Mouse (Mus musculus): ENCODE measurements around the gene Rin2. TPM values are rescaled to one million over a fixed set of nuclear protein-coding genes. Genes with fewer than 3 reads are reported as not detected.

Gene Rin2
- polyA plus RNA-seq, 1 experiment from 2014 or later = 2.0 TPM

DNA sequence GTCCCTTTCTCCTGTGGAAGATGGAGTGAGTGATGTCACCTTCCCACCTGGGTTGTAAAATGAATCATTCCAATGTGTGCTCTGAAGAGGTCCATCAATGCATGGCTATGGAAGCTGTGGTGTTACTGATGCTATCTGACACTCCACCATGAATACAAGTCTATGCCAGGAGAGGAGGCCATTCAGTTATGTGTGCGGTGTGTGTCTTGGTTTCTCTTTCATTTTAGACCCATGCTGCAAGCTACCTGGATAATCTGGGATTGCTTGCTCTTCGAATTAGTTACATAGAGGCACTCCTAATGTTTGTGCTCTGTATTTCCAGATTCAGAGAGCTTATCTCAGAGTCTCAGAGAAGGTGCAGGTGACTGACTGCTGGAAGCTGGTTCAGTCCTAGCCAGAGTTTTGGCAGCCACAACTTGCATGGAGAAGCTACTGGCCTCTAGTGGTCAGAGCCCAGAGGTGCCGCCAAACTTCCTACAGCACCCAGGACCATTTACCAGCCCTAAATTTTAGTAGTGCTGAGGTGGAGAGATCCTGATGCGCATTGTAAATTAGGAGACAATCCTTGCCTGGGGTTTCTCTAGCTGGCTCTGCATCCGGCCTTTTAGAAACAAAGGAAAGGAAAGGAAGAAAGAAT, 119.4 kb downstream of the Rin2 start:
- Histone ChIP-seq H3K27me3 (no peaks in the 10 kb centered on the region), H3K4me1 (replicated peaks) (no peaks in the 10 kb centered on the region), H3K4me3 (replicated peaks) (no peak overlapping the region), H3K9ac (no peak overlapping the region), H3K4me2 (no peak overlapping the region), H3K27ac (replicated peaks) (no peak overlapping the region), H3K36me3 (replicated peaks) (no peaks in the 10 kb centered on the region), H3K9me3 (replicated peaks) (no peaks in the 10 kb centered on the region)
- 25% methylated on average over 5 of the region's 5 CpGs for WGBS (ENCODE audit: insufficient replicate concordance)
- no peak for ATAC-seq (ENCODE audit: insufficient read depth)

DNA sequence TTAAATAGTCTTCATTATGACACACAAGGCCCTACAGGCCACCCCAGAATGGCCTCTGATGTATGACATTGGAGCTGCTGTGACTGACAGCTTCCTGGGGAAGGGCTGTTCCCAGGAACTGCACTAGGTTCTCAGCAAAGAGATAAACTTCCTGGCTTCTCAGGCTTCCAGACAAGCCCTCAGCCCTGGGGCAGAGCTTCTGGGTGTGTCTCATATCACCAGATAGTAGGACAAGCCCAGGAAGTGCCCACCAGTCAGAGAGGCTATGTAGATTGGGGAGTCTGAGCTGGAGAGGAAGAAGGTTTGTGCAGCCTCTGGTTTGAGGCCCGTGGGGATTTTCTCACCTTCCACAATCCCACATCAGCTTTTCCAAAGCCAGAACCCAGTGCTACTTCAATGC, 122.8 kb downstream of the Rin2 start:
- no peak overlapping the region for H3K9ac ChIP-seq
- H3K27ac ChIP-seq (replicated peaks) = no peak overlapping the region
- no peak overlapping the region for H3K4me2 ChIP-seq
- 8% methylated on average over 1 of the region's 1 CpGs for WGBS (ENCODE audit: insufficient replicate concordance)
- no peaks in the 10 kb centered on the region for H3K36me3 ChIP-seq (replicated peaks)
- no peak overlapping the region for H3K4me3 ChIP-seq (replicated peaks)
- no peaks in the 10 kb centered on the region for H3K27me3 ChIP-seq
- no peak for ATAC-seq (ENCODE audit: insufficient read depth)
- no peaks in the 10 kb centered on the region for H3K9me3 ChIP-seq (replicated peaks)
- no peaks in the 10 kb centered on the region for H3K4me1 ChIP-seq (replicated peaks)

DNA sequence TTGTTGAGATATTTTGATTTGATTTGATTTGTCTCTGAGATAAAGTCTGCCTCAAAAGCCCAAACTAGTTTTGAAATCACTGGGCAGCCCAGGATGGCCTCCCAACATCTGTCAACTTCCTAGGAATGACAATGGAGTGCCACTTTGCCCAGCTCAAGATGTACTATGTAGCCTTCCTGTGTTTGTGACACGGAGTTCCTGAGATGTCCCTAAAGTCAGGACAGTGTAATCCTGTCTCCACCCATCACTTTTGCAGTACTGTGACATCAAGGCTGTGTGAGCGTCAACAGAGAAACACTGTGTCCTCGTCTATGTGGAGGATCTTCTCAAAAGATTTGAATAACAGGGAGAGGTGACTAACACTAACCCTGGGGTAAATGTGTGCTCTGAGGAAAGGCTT, 123.9 kb downstream of the Rin2 start:
- Histone ChIP-seq H3K9me3 (replicated peaks) (no peaks in the 10 kb centered on the region), H3K4me2 (no peak overlapping the region), H3K27me3 (no peaks in the 10 kb centered on the region), H3K9ac (no peak overlapping the region), H3K4me1 (replicated peaks) (no peaks in the 10 kb centered on the region), H3K36me3 (replicated peaks) (no peaks in the 10 kb centered on the region), H3K4me3 (replicated peaks) (no peak overlapping the region), H3K27ac (replicated peaks) (no peak overlapping the region)
- 63% methylated on average over 3 of the region's 3 CpGs for WGBS (ENCODE audit: insufficient replicate concordance)
- ATAC-seq (ENCODE audit: insufficient read depth) = no peak

DNA sequence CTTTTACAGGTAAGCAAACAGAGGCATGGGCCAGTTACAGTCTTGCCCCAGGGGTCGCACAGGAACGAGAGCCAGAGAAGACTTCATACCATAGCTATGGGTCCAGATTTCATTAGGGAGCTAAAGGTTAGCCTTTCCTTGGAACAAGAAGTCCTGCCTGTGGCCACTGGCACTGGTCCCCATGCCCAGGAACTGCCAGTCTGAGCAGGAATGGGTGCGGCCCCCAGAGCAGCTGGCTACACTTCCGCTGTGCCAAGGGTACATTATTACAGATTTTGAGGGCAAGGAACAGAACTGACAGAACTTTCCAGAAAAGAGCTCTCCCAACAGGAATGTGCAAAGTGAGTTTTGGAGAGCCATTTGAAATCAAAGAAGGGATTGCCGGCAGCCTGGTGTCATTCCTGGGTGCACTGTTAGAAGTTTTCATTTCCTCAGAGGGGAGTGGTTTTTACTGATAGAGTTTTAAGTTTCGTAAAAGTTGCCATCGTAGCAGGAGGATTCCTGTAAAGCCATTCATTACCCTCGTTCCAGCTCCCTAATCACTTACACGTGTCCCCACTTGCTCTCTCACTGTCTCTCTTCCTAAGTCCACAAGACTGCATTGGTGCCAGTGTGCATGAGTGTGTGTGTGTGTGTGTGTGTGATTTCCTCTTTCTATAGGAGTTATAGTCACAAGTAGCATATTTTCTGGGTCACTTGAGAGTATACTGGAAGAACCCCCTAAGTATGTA, 126.5 kb downstream of the Rin2 start:
- Histone ChIP-seq H3K4me1 (replicated peaks) (no peaks in the 10 kb centered on the region), H3K36me3 (replicated peaks) (no peaks in the 10 kb centered on the region), H3K4me3 (replicated peaks) (no peak overlapping the region), H3K27me3 (no peaks in the 10 kb centered on the region), H3K4me2 (no peak overlapping the region), H3K9ac (no peak overlapping the region), H3K27ac (replicated peaks) (no peak overlapping the region), H3K9me3 (replicated peaks) (no peaks in the 10 kb centered on the region)
- 67% methylated on average over 9 of the region's 9 CpGs for WGBS (ENCODE audit: insufficient replicate concordance)
- ATAC-seq (ENCODE audit: insufficient read depth) = no peak

DNA sequence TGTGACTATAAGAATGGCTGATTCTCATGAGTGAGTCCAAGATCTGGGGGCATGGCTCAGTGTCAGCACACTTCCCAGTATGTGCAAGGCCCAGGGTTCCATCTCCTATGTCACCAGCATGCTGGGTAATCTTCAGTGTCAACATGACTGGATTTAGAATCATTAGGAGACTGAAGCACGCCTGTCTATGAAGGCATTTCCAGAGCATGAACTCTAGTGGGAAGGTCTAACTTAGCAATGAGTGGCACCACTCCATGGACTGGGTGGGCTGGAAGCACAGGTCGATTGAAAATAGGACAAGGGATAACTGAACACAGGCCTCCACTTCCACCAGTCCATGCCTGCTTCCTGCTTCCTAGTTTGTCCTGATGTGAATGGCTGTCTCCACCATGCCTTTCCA, 127.6 kb downstream of the Rin2 start:
- Histone ChIP-seq H3K4me3 (replicated peaks) (no peak overlapping the region), H3K27me3 (no peaks in the 10 kb centered on the region), H3K36me3 (replicated peaks) (no peaks in the 10 kb centered on the region), H3K9ac (no peak overlapping the region), H3K9me3 (replicated peaks) (no peaks in the 10 kb centered on the region), H3K4me2 (no peak overlapping the region), H3K4me1 (replicated peaks) (no peaks in the 10 kb centered on the region), H3K27ac (replicated peaks) (no peak overlapping the region)
- ATAC-seq (ENCODE audit: insufficient read depth) = no peak
- WGBS (ENCODE audit: insufficient replicate concordance) = 44% methylated on average over 2 of the region's 2 CpGs

DNA sequence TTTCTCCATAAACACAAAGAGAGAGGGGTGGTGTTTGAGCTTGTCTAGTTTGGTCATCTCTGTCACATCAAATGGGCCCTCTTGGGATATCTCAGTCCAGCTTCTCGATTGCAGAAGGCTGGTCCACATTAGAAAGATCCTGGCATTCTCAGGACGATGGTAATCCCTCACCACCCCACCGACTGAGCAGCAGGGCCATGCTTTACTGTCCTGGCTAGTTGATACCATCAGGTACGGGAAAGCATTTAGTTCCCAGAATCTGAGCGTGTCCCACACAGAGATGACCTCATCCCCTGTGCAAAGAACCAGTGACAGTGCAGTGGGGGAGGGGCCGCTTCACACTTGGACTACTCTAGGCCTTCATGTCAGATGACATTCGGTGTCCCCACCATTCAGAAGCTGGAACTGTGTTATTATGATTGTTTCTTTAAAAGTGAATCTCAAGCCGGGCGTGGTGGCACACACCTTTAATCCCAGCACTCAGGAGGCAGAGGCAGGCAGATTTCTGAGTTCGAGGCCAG, 128.9 kb downstream of the Rin2 start:
- 59% methylated on average over 10 of the region's 10 CpGs for WGBS (ENCODE audit: insufficient replicate concordance)
- ATAC-seq (ENCODE audit: insufficient read depth) = no peak
- no peak overlapping the region for H3K27ac ChIP-seq (replicated peaks)
- H3K4me3 ChIP-seq (replicated peaks) = no peak overlapping the region
- no peaks in the 10 kb centered on the region for H3K4me1 ChIP-seq (replicated peaks)
- H3K9ac ChIP-seq = no peak overlapping the region
- H3K9me3 ChIP-seq (replicated peaks) = no peaks in the 10 kb centered on the region
- no peaks in the 10 kb centered on the region for H3K27me3 ChIP-seq
- H3K36me3 ChIP-seq (replicated peaks) = no peaks in the 10 kb centered on the region
- no peak overlapping the region for H3K4me2 ChIP-seq

DNA sequence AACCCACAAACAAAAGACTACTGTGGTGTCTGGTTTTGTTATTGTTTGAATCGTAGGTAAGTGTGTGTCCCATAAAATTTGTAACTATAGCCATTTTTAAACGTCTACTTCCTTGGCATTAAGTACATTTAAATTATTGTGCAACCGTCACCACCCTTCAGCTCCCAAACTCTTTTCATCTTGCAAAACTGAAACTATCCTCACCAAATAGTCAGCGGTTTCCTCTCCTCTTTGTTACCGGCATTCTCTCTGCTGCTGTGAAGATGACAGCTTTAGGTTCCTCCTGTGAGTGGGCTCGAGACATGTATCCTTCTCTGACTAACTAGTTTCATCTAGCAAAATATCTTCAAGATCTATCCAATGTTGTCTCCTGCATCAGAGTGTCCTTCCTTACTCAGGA, 129.5 kb downstream of the Rin2 start:
- 59% methylated on average over 6 of the region's 6 CpGs for WGBS (ENCODE audit: insufficient replicate concordance)
- no peak for ATAC-seq (ENCODE audit: insufficient read depth)
- Histone ChIP-seq H3K4me1 (replicated peaks) (no peaks in the 10 kb centered on the region), H3K36me3 (replicated peaks) (no peaks in the 10 kb centered on the region), H3K27ac (replicated peaks) (no peak overlapping the region), H3K9ac (no peak overlapping the region), H3K4me3 (replicated peaks) (no peak overlapping the region), H3K27me3 (no peaks in the 10 kb centered on the region), H3K4me2 (no peak overlapping the region), H3K9me3 (replicated peaks) (no peaks in the 10 kb centered on the region)

DNA sequence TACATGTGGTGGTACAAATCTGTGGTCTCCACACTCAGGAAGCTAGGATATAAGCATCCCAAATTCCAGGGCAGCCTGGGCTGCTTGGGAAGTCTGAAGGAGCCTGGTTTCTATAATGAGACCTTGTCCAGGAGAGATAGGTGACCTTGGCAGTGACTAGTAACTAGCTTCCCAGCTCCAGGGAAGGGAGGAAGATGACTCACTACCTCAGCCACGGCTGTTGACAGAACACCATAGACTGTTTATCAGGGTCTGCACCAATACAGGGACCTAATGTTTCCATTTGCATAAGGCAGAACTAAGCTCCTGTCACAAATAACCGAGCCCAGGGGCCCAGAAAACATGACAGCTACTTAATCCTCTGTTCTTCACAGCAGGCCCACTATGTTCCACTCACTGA, 132.3 kb downstream of the Rin2 start:
- Histone ChIP-seq H3K9me3 (replicated peaks) (no peaks in the 10 kb centered on the region), H3K4me3 (replicated peaks) (no peak overlapping the region), H3K27ac (replicated peaks) (no peak overlapping the region), H3K36me3 (replicated peaks) (no peaks in the 10 kb centered on the region), H3K4me2 (no peak overlapping the region), H3K27me3 (no peaks in the 10 kb centered on the region), H3K4me1 (replicated peaks) (no peaks in the 10 kb centered on the region), H3K9ac (no peak overlapping the region)
- ATAC-seq (ENCODE audit: insufficient read depth) = no peak
- 43% methylated on average over 2 of the region's 2 CpGs for WGBS (ENCODE audit: insufficient replicate concordance)

DNA sequence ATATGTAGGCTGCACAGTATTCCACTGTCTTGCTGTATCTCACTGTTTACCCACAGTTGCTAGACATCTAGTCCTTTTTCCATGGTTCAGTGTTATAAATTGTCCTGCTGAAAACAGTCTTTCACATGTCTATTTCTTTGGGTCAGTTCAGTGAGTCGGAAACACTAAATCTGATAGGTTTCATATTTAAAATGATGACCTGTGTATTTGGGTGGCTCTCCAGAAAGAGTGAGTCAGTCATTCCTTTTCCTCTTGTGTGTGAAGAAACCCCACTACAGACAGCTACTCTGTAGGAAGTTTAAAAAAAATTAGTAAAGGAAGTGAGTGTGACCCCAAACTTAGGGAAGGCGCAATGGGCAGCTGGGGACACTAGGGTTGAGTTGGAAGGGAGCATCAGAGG, 133.2 kb downstream of the Rin2 start:
- Histone ChIP-seq H3K9me3 (replicated peaks) (no peaks in the 10 kb centered on the region), H3K36me3 (replicated peaks) (no peaks in the 10 kb centered on the region), H3K9ac (no peak overlapping the region), H3K4me1 (replicated peaks) (no peaks in the 10 kb centered on the region), H3K4me2 (no peak overlapping the region), H3K27me3 (no peaks in the 10 kb centered on the region), H3K4me3 (replicated peaks) (no peak overlapping the region), H3K27ac (replicated peaks) (no peak overlapping the region)
- ATAC-seq (ENCODE audit: insufficient read depth) = no peak
- 74% methylated on average over 2 of the region's 2 CpGs for WGBS (ENCODE audit: insufficient replicate concordance)

DNA sequence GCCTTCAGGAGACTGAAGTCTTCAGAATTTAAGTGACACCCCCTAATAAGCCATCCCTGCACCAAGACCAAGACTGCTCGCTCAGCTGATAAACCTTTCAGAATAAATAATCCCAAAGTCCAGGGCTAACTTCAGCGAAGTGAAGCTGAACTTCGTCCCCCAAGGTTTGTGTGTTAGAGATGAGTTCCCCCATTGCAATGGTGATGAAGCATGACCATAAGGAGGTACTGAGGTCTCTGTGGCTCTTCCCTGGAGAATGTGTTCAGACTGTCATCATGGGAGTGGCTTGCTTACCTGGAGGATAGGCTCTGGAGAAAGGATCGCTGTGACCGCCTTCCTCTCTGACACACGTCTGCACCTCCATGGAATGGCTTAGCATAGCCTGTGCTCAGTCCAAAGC, 133.7 kb downstream of the Rin2 start:
- no peaks in the 10 kb centered on the region for H3K27me3 ChIP-seq
- H3K4me3 ChIP-seq (replicated peaks) = no peak overlapping the region
- H3K36me3 ChIP-seq (replicated peaks) = no peaks in the 10 kb centered on the region
- WGBS (ENCODE audit: insufficient replicate concordance) = 79% methylated on average over 6 of the region's 6 CpGs
- no peak overlapping the region for H3K27ac ChIP-seq (replicated peaks)
- no peaks in the 10 kb centered on the region for H3K4me1 ChIP-seq (replicated peaks)
- no peak overlapping the region for H3K9ac ChIP-seq
- no peak overlapping the region for H3K4me2 ChIP-seq
- H3K9me3 ChIP-seq (replicated peaks) = no peaks in the 10 kb centered on the region
- no peak for ATAC-seq (ENCODE audit: insufficient read depth)

DNA sequence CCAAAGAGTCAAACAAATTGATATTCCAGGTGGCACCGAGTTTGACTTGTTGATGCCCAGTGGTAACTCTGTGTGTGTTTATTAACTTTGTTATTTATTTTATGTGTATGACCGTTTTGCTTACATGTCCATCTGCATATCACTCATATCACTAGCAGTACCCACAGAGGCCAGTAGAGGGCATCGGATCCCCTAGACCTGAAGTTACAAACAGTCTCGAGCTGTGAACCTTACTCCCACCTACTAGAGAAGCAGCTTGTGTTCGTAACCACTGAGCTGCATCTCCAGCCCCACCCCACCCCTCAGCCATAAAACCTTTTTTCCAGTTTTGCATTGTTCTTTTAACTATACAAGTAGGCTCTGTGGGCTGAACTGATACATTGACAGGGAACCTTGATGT, 135.7 kb downstream of the Rin2 start:
- Histone ChIP-seq H3K27ac (replicated peaks) (no peak overlapping the region), H3K4me2 (no peak overlapping the region), H3K9me3 (replicated peaks) (no peaks in the 10 kb centered on the region), H3K4me3 (replicated peaks) (no peak overlapping the region), H3K4me1 (replicated peaks) (no peaks in the 10 kb centered on the region), H3K27me3 (no peaks in the 10 kb centered on the region), H3K9ac (no peak overlapping the region), H3K36me3 (replicated peaks) (no peaks in the 10 kb centered on the region)
- 42% methylated on average over 5 of the region's 5 CpGs for WGBS (ENCODE audit: insufficient replicate concordance)
- ATAC-seq (ENCODE audit: insufficient read depth) = no peak

DNA sequence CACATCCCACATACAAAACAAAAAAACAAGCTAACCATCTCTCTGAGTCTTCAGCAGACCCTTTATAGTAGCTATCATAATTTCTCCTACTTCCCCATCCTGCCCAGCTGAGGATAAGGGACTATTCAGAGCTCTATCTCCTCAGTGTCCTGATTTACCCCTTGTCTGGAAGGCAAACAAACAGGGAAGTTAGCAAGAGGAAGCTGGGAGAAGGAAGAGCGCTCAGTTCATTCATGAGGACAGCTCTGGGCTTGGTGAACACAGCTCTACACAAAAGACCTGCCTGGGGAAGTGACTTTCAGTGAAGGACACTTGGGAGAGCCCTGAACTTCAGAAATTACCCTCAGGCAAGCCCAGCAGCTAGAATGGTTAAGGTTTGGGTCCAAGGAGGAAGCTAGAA, 137.8 kb downstream of the Rin2 start:
- 24% methylated on average over 1 of the region's 1 CpGs for WGBS (ENCODE audit: insufficient replicate concordance)

More for the DNA sequence above, 137.8 kb downstream of the Rin2 start:
- no peaks in the 10 kb centered on the region for H3K9me3 ChIP-seq (replicated peaks)
- H3K4me2 ChIP-seq = no peak overlapping the region
- no peaks in the 10 kb centered on the region for H3K27me3 ChIP-seq
- H3K4me1 ChIP-seq (replicated peaks) = no peaks in the 10 kb centered on the region
- no peaks in the 10 kb centered on the region for H3K36me3 ChIP-seq (replicated peaks)
- no peak overlapping the region for H3K4me3 ChIP-seq (replicated peaks)
- no peak overlapping the region for H3K9ac ChIP-seq
- H3K27ac ChIP-seq (replicated peaks) = no peak overlapping the region
- ATAC-seq (ENCODE audit: insufficient read depth) = no peak
